Mouse (Mus musculus): ENCODE measurements around the gene Atp4a. TPM values are rescaled to one million over a fixed set of nuclear protein-coding genes. Genes with fewer than 3 reads are reported as not detected.

The Atp4a gene
- polyA plus RNA-seq, 1 experiment = not detected

- Histone ChIP-seq H3K4me2 (ENCODE audit: low read depth) (no peak overlapping the region), H3ac (ENCODE audit: control insufficient read depth, insufficient read length) (no peak overlapping the region), H3K36me3 (ENCODE audit: control insufficient read depth, insufficient read depth) (no peaks in the 10 kb centered on the region), H3K27me3 (ENCODE audit: control insufficient read depth, insufficient read depth, insufficient read length) (peaks cover 78% of the 10 kb centered on the region), H3K4me3 (no peak overlapping the region), H3K79me2 (ENCODE audit: control insufficient read depth, insufficient read depth) (no peaks in the 10 kb centered on the region)
- TF ChIP-seq MAX (IDR thresholded peaks at IDR 0.05; ENCODE audit: low read depth) (no peak), USF1 (IDR thresholded peaks at IDR 0.05; ENCODE audit: low read depth) (no peak), REST (IDR thresholded peaks at IDR 0.05; ENCODE audit: insufficient read depth, insufficient read length) (no peak), MYOG (IDR thresholded peaks at IDR 0.05; ENCODE audit: control insufficient read depth in 1 of 3, insufficient read depth in 1 of 3, insufficient read length in 2 of 3, low read depth in 2 of 3) (no peak), TCF12 (IDR thresholded peaks at IDR 0.05; ENCODE audit: insufficient read depth, poor library complexity, severe bottlenecking) (no peak), CEBPB (IDR thresholded peaks at IDR 0.05; ENCODE audit: insufficient read depth, poor library complexity, severe bottlenecking) (no peak), MYOD1 (IDR thresholded peaks at IDR 0.05; ENCODE audit: control insufficient read depth in 1 of 3, insufficient read length in 2 of 3, low read depth in 2 of 3) (no peak), TCF3 (IDR thresholded peaks at IDR 0.05; ENCODE audit: insufficient read length, low read depth) (no peak), E2F4 (IDR thresholded peaks at IDR 0.05; ENCODE audit: insufficient read depth) (no peak), POLR2AphosphoS2 (IDR thresholded peaks at IDR 0.05; ENCODE audit: insufficient read length, low read depth) (no peak), SRF (IDR thresholded peaks at IDR 0.05; ENCODE audit: control insufficient read depth, insufficient read length, low read depth) (no peak), POLR2A (IDR thresholded peaks at IDR 0.05; ENCODE audit: insufficient read length, low read depth) (no peak)
Measured at GRCm38 (mm10) chr7:30717006-30717715, 5.2 kb downstream of the Atp4a start.

GRCm38 (mm10) chr7:30717716-30718046 is 5.7 kb downstream of the Atp4a start:
- no peak overlapping the region for H3K4me2 ChIP-seq (ENCODE audit: low read depth)
- peaks cover 73% of the 10 kb centered on the region for H3K27me3 ChIP-seq (ENCODE audit: control insufficient read depth, insufficient read depth, insufficient read length)
- H3ac ChIP-seq (ENCODE audit: control insufficient read depth, insufficient read length) = no peak overlapping the region
- H3K36me3 ChIP-seq (ENCODE audit: control insufficient read depth, insufficient read depth) = no peaks in the 10 kb centered on the region
- H3K4me3 ChIP-seq = no peak overlapping the region
- no peaks in the 10 kb centered on the region for H3K79me2 ChIP-seq (ENCODE audit: control insufficient read depth, insufficient read depth)
- TF ChIP-seq TCF12 (IDR thresholded peaks at IDR 0.05; ENCODE audit: insufficient read depth, poor library complexity, severe bottlenecking) = no peak
- TF ChIP-seq MYOD1 (IDR thresholded peaks at IDR 0.05; ENCODE audit: control insufficient read depth in 1 of 3, insufficient read length in 2 of 3, low read depth in 2 of 3) = no peak
- TF ChIP-seq CEBPB (IDR thresholded peaks at IDR 0.05; ENCODE audit: insufficient read depth, poor library complexity, severe bottlenecking) = no peak
- TF ChIP-seq POLR2A (IDR thresholded peaks at IDR 0.05; ENCODE audit: insufficient read length, low read depth) = no peak
- no peak for TF ChIP-seq TCF3 (IDR thresholded peaks at IDR 0.05; ENCODE audit: insufficient read length, low read depth)
- no peak for TF ChIP-seq POLR2AphosphoS2 (IDR thresholded peaks at IDR 0.05; ENCODE audit: insufficient read length, low read depth)

GRCm38 (mm10) chr7:30719669-30720068 is 7.7 kb downstream of the Atp4a start:
- no peaks in the 10 kb centered on the region for H3K79me2 ChIP-seq (ENCODE audit: control insufficient read depth, insufficient read depth)
- no peak overlapping the region for H3K4me2 ChIP-seq (ENCODE audit: low read depth)
- no peak for TF ChIP-seq CEBPB (IDR thresholded peaks at IDR 0.05; ENCODE audit: insufficient read depth, poor library complexity, severe bottlenecking)
- no peak for TF ChIP-seq POLR2A (IDR thresholded peaks at IDR 0.05; ENCODE audit: insufficient read length, low read depth)
- TF ChIP-seq TCF12 (IDR thresholded peaks at IDR 0.05; ENCODE audit: insufficient read depth, poor library complexity, severe bottlenecking) = no peak
- no peak for TF ChIP-seq MAX (IDR thresholded peaks at IDR 0.05; ENCODE audit: low read depth)
- no peak for TF ChIP-seq SRF (IDR thresholded peaks at IDR 0.05; ENCODE audit: control insufficient read depth, insufficient read length, low read depth)
- no peak for TF ChIP-seq MYOG (IDR thresholded peaks at IDR 0.05; ENCODE audit: control insufficient read depth in 1 of 3, insufficient read depth in 1 of 3, insufficient read length in 2 of 3, low read depth in 2 of 3)
- TF ChIP-seq USF1 (IDR thresholded peaks at IDR 0.05; ENCODE audit: low read depth) = no peak
- no peak for TF ChIP-seq E2F4 (IDR thresholded peaks at IDR 0.05; ENCODE audit: insufficient read depth)
- no peak for TF ChIP-seq POLR2AphosphoS2 (IDR thresholded peaks at IDR 0.05; ENCODE audit: insufficient read length, low read depth)
- no peak for TF ChIP-seq TCF3 (IDR thresholded peaks at IDR 0.05; ENCODE audit: insufficient read length, low read depth)
- no peak for TF ChIP-seq REST (IDR thresholded peaks at IDR 0.05; ENCODE audit: insufficient read depth, insufficient read length)
- no peak for TF ChIP-seq MYOD1 (IDR thresholded peaks at IDR 0.05; ENCODE audit: control insufficient read depth in 1 of 3, insufficient read length in 2 of 3, low read depth in 2 of 3)
- H3K4me3 ChIP-seq = no peak overlapping the region
- H3K36me3 ChIP-seq (ENCODE audit: control insufficient read depth, insufficient read depth) = no peaks in the 10 kb centered on the region
- peaks cover 61% of the 10 kb centered on the region for H3K27me3 ChIP-seq (ENCODE audit: control insufficient read depth, insufficient read depth, insufficient read length)
- H3ac ChIP-seq (ENCODE audit: control insufficient read depth, insufficient read length) = no peak overlapping the region

GRCm38 (mm10) chr7:30721286-30721685 is 9.3 kb downstream of the Atp4a start:
- Histone ChIP-seq H3ac (ENCODE audit: control insufficient read depth, insufficient read length) (no peak overlapping the region), H3K36me3 (ENCODE audit: control insufficient read depth, insufficient read depth) (no peaks in the 10 kb centered on the region), H3K27me3 (ENCODE audit: control insufficient read depth, insufficient read depth, insufficient read length) (peaks cover 47% of the 10 kb centered on the region), H3K79me2 (ENCODE audit: control insufficient read depth, insufficient read depth) (no peaks in the 10 kb centered on the region), H3K4me2 (ENCODE audit: low read depth) (no peak overlapping the region), H3K4me3 (no peak overlapping the region)
- TF ChIP-seq E2F4 (IDR thresholded peaks at IDR 0.05; ENCODE audit: insufficient read depth) = no peak
- no peak for TF ChIP-seq REST (IDR thresholded peaks at IDR 0.05; ENCODE audit: insufficient read depth, insufficient read length)
- no peak for TF ChIP-seq MYOG (IDR thresholded peaks at IDR 0.05; ENCODE audit: control insufficient read depth in 1 of 3, insufficient read depth in 1 of 3, insufficient read length in 2 of 3, low read depth in 2 of 3)
- TF ChIP-seq TCF12 (IDR thresholded peaks at IDR 0.05; ENCODE audit: insufficient read depth, poor library complexity, severe bottlenecking) = no peak
- TF ChIP-seq POLR2A (IDR thresholded peaks at IDR 0.05; ENCODE audit: insufficient read length, low read depth) = no peak
- TF ChIP-seq POLR2AphosphoS2 (IDR thresholded peaks at IDR 0.05; ENCODE audit: insufficient read length, low read depth) = no peak
- no peak for TF ChIP-seq CEBPB (IDR thresholded peaks at IDR 0.05; ENCODE audit: insufficient read depth, poor library complexity, severe bottlenecking)
- TF ChIP-seq MYOD1 (IDR thresholded peaks at IDR 0.05; ENCODE audit: control insufficient read depth in 1 of 3, insufficient read length in 2 of 3, low read depth in 2 of 3) = no peak
- no peak for TF ChIP-seq MAX (IDR thresholded peaks at IDR 0.05; ENCODE audit: low read depth)
- TF ChIP-seq USF1 (IDR thresholded peaks at IDR 0.05; ENCODE audit: low read depth) = no peak
- TF ChIP-seq TCF3 (IDR thresholded peaks at IDR 0.05; ENCODE audit: insufficient read length, low read depth) = no peak
- TF ChIP-seq SRF (IDR thresholded peaks at IDR 0.05; ENCODE audit: control insufficient read depth, insufficient read length, low read depth) = no peak

Measured in myocyte (in vitro differentiated cells).